Mouse (Mus musculus) left cerebral cortex, adult 18-20 months (tissue): Measurements from ENCODE around the gene Cfb. TPM values are rescaled to one million over a fixed set of nuclear protein-coding genes. Genes with fewer than 3 reads are reported as not detected.
"Not testable (repeated sequence)": the region's sequence is repeated elsewhere in the genome, so short reads cannot be mapped to it uniquely, and the experiment has no call there.

Experiments used
- DNase-seq, 2 experiments: peaks; one replicate each; pipeline ENCODE4 v3.0.0; 2021 to 2022; ENCODE audit warnings: low spot score in 2 of 2, mixed read lengths in 1 of 2
- long read RNA-seq, 2 experiments: library from polyadenylated mRNA; stranded (forward); transcript quantifications; one replicate each; pipeline ENCODE4 v2.0.0; 2021
- total RNA-seq, 2 experiments: library from RNA; stranded (reverse); gene quantifications; 2 replicates each; pipeline ENCODE4 v1.2.3; 2021

The Cfb gene
- total RNA-seq: under 1 TPM; 0.16 to 0.26 TPM
- long read RNA-seq, experiment 1: 0 reads
- long read RNA-seq, experiment 2: 0 reads

GRCm38 (mm10) chr17:34862416-34863081 lies at the start of gene Cfb:
TSS of gene Cfb (minus strand) at chr17:34862518.
- no peak for DNase-seq

- peak; percentile 41 to 58 for DNase-seq
Measured at GRCm38 (mm10) chr17:34911945-34912351, 49.6 kb upstream of the Cfb start.

GRCm38 (mm10) chr17:34910982-34911381 lies 48.7 kb upstream of the Cfb start:
- no peak for DNase-seq

GRCm38 (mm10) chr17:34902895-34903294 lies 40.6 kb upstream of the Cfb start:
- DNase-seq: no peak

- DNase-seq: not testable (repeated sequence)
Measured at GRCm38 (mm10) chr17:34901948-34902347, 39.6 kb upstream of the Cfb start.

- DNase-seq: not testable (repeated sequence)
Measured at GRCm38 (mm10) chr17:34900826-34901225, 38.5 kb upstream of the Cfb start.

GRCm38 (mm10) chr17:34899890-34900243 lies 37.5 kb upstream of the Cfb start:
- DNase-seq: no peak

GRCm38 (mm10) chr17:34899053-34899889 lies 37.0 kb upstream of the Cfb start:
- DNase-seq: peak; percentile 20 to 39

GRCm38 (mm10) chr17:34898706-34899052 lies 36.4 kb upstream of the Cfb start:
- no peak for DNase-seq

GRCm38 (mm10) chr17:34898160-34898586 lies 35.9 kb upstream of the Cfb start, which contains the start of the genes C2 and Ehmt2:
TSS of gene C2 (minus strand) at chr17:34898265.
TSS of gene Ehmt2 (plus strand) at chr17:34898469.
- peak; percentile 76 to 90 for DNase-seq

GRCm38 (mm10) chr17:34897373-34898159 lies 35.2 kb upstream of the Cfb start:
- DNase-seq: peak; percentile 37 to 50

GRCm38 (mm10) chr17:34896366-34896765 lies 34.0 kb upstream of the Cfb start:
- DNase-seq: no peak

GRCm38 (mm10) chr17:34895724-34896123 lies 33.4 kb upstream of the Cfb start:
- DNase-seq: no peak

GRCm38 (mm10) chr17:34894801-34895530 lies 32.6 kb upstream of the Cfb start:
- peak; percentile 42 to 47 for DNase-seq

- DNase-seq: peak; percentile 89 to 93
Measured at GRCm38 (mm10) chr17:34894074-34894597, 31.8 kb upstream of the Cfb start.

- no peak for DNase-seq
Measured at GRCm38 (mm10) chr17:34893072-34893824, 30.9 kb upstream of the Cfb start.

- DNase-seq: no peak
Measured at GRCm38 (mm10) chr17:34891377-34891776, 29.1 kb upstream of the Cfb start.

GRCm38 (mm10) chr17:34890074-34890743 lies 27.9 kb upstream of the Cfb start:
- no peak for DNase-seq

GRCm38 (mm10) chr17:34887942-34888341 lies 25.6 kb upstream of the Cfb start:
- no peak for DNase-seq
